In the genomic region with DNA sequence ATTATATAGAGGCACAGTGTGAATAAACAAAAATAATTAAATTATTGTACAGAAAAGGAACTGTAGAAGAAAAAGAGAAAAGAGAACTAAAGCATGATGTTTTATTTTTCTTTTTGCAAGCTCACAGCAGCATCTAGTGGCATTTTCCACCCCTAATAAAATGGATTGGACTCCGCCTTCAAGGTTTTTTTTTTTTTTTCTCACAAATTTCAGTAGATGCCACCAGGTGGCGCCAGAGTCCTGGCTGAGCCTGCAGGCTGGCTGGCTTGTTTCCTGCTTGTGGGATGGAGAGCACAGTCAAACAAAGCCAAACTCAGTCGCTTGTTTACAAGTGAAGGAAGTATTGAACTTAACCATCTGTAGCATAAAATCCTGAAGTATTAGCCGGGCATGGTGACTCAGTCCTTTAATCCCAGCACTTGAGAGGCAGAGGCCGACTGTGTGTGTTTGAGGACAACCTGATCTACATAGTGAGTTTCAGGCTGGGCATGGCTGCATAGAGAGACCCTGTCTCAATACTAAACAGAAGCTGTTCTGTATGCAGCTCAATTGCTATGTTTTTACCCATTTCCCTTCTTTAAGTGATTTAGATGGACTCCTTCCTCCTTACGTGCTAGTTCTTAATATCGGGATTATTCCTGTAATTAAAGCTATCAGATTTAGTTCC, we compare ENCODE assay signal across 8 mouse cellular contexts.
DNase-seq lines count a peak whose midpoint lies in the region; TF ChIP-seq lines count a peak whose summit lies in the region.

No protein-coding gene starts in this region.

- 29% methylated on average over 7 of the region's 7 CpGs for WGBS in cerebellum, adult 2 months

- TF ChIP-seq CTCF in cerebellum, adult 2 months (IDR thresholded peaks at IDR 0.05; ENCODE audit: borderline replicate concordance, insufficient read depth, low read depth, low read length) = peak; percentile 90

- no peak overlapping the region for H3K27ac ChIP-seq in cerebellum, adult 2 months (ENCODE audit: insufficient read depth, low read length)

- no peak for TF ChIP-seq POLR2A in cerebellum, adult 2 months (IDR thresholded peaks at IDR 0.05; ENCODE audit: borderline replicate concordance, insufficient read depth, low read length)

- no peaks in the 10 kb centered on the region for H3K27me3 ChIP-seq in cerebellum, adult 2 months (ENCODE audit: control insufficient read depth, insufficient read depth, low read length)

- no peaks in the 10 kb centered on the region for H3K4me1 ChIP-seq in cerebellum, adult 2 months (ENCODE audit: control insufficient read depth, insufficient read depth, low read length)

- peak; percentile 95 for DNase-seq in NIH3T3 (ENCODE audit: low read depth)
- peak; percentile 82 for DNase-seq in cerebellum, adult 2 months
- peak; percentile 88 for DNase-seq in forelimb bud, embryonic 11.5 days (ENCODE audit: low read depth, low spot score)
- DNase-seq in heart, postnatal 4 days = peak; percentile 88
- DNase-seq in layer of hippocampus, adult 18-20 months (ENCODE audit: low spot score in 2 of 2) = peak; percentile 77 to 93
- peak; percentile 85 for DNase-seq in lung, postnatal 14 days
- DNase-seq in retina, adult 2 months (ENCODE audit: low read depth, low spot score) = peak; percentile 48
- peak; percentile 51 for DNase-seq in urinary bladder, adult 2 months (ENCODE audit: low spot score)

- no peak overlapping the region for H3K4me3 ChIP-seq in cerebellum, adult 2 months (replicated peaks; ENCODE audit: insufficient read depth, low read depth, low read length)
